Mouse (Mus musculus): Measurements from ENCODE around the gene Plppr3. TPM values are rescaled to one million over a fixed set of nuclear protein-coding genes. Genes with fewer than 3 reads are reported as not detected.

Plppr3 gene
- polyA plus RNA-seq, 1 experiment = 2.3 TPM

DNA sequence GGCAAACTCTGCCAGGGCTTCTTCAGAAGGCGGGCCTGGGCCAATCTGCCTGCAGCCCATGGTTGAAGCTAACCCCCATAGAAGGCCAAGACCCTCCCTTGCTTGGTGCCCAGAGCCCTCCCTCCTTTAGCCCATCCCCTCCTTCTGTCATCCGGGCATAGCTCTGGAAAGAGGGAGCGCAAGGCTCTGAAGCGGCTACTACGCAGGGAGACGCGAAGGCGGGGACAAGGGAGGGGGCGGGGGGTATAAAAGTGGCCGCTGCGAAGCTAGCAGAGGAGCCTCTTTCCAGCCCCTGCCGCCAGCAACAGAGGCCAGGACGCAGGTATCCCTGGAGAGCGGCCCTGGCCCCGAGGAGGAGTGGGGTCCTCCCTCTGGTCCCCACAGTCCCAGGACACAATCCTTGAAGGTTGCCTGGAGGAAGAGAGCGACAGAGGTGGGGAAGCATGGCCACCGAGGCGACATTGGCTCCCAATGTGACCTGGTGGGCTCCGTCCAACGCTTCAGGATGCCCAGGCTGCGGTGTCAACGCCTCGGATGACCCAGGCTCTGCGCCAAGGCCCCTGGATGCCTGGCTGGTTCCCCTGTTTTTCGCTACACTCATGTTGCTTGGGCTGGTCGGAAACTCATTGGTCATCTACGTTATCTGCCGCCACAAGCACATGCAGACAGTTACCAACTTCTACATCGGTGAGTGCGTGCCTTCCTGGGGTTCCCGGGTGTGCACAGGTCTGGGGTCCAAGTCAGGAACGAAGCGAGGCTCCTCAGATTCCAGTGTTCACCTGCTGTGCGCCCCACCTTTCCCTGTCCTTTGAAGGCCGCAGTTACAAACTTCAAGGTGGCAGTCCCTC is 44.0 kb upstream of the Plppr3 start:
- Histone ChIP-seq H3ac (ENCODE audit: control insufficient read depth, insufficient read length, low read depth) (no peak overlapping the region), H3K4me3 (ENCODE audit: insufficient read depth, poor library complexity, severe bottlenecking) (no peak overlapping the region), H3K27me3 (ENCODE audit: control insufficient read depth, insufficient read depth, insufficient read length) (peaks cover 34% of the 10 kb centered on the region), H3K36me3 (ENCODE audit: control insufficient read depth, insufficient read depth) (no peaks in the 10 kb centered on the region), H3K79me3 (ENCODE audit: low read depth) (peaks cover 2% of the 10 kb centered on the region), H3K79me2 (ENCODE audit: control insufficient read depth, insufficient read depth) (peaks cover 24% of the 10 kb centered on the region)
- TF ChIP-seq MAX (IDR thresholded peaks at IDR 0.05) = no peak
- no peak for TF ChIP-seq USF1 (IDR thresholded peaks at IDR 0.05; ENCODE audit: low read depth)
- TF ChIP-seq CTCF (IDR thresholded peaks at IDR 0.05; ENCODE audit: control insufficient read depth, insufficient read depth, insufficient read length) = no peak
- TF ChIP-seq MYOD1 (IDR thresholded peaks at IDR 0.05; ENCODE audit: control insufficient read depth, insufficient read length, low read depth) = no peak
- no peak for TF ChIP-seq CEBPB (IDR thresholded peaks at IDR 0.05; ENCODE audit: low read depth)
- no peak for TF ChIP-seq MYOG (IDR thresholded peaks at IDR 0.05; ENCODE audit: control insufficient read depth, extremely low read depth, insufficient read length)
- no peak for TF ChIP-seq FOSL1 (IDR thresholded peaks at IDR 0.05; ENCODE audit: insufficient read depth, low read length, poor library complexity, severe bottlenecking)

DNA sequence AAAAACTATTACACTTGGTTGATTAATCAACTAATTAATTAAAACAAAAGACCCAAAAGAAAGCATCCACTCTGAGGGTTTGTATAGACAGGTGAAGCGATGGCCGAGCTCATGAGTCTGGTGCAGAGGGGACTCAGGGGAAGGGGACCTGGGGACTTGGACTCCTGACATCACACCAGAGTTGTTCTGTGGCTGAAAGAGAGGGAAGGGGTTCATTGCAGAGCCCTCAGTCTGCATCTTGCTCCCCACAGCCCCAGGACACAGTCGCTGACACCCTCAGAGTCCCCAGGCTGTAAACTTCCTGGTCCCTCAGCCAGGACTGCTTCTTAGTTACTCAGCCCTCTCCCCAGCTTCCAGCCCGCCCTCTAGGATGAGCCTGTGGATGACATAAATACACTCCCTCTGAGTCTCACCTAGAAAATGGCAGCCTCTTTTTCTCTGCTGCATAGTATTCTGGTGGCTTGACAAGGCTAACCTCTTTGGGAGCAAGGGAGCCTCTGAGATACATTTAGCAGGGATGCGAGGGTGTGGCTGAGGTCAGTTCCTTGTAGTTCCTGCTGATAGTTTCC is 43.2 kb upstream of the Plppr3 start:
- H3K27me3 ChIP-seq (ENCODE audit: control insufficient read depth, insufficient read depth, insufficient read length) = peaks cover 34% of the 10 kb centered on the region
- peaks cover 2% of the 10 kb centered on the region for H3K79me3 ChIP-seq (ENCODE audit: low read depth)
- TF ChIP-seq MYOG (IDR thresholded peaks at IDR 0.05; ENCODE audit: control insufficient read depth, extremely low read depth, insufficient read length) (no peak), CTCF (IDR thresholded peaks at IDR 0.05; ENCODE audit: control insufficient read depth, insufficient read depth, insufficient read length) (no peak), MYOD1 (IDR thresholded peaks at IDR 0.05; ENCODE audit: control insufficient read depth, insufficient read length, low read depth) (no peak), MAX (IDR thresholded peaks at IDR 0.05) (no peak), FOSL1 (IDR thresholded peaks at IDR 0.05; ENCODE audit: insufficient read depth, low read length, poor library complexity, severe bottlenecking) (no peak), USF1 (IDR thresholded peaks at IDR 0.05; ENCODE audit: low read depth) (no peak), CEBPB (IDR thresholded peaks at IDR 0.05; ENCODE audit: low read depth) (no peak)
- no peak overlapping the region for H3ac ChIP-seq (ENCODE audit: control insufficient read depth, insufficient read length, low read depth)
- peaks cover 24% of the 10 kb centered on the region for H3K79me2 ChIP-seq (ENCODE audit: control insufficient read depth, insufficient read depth)
- no peak overlapping the region for H3K4me3 ChIP-seq (ENCODE audit: insufficient read depth, poor library complexity, severe bottlenecking)
- no peaks in the 10 kb centered on the region for H3K36me3 ChIP-seq (ENCODE audit: control insufficient read depth, insufficient read depth)

DNA sequence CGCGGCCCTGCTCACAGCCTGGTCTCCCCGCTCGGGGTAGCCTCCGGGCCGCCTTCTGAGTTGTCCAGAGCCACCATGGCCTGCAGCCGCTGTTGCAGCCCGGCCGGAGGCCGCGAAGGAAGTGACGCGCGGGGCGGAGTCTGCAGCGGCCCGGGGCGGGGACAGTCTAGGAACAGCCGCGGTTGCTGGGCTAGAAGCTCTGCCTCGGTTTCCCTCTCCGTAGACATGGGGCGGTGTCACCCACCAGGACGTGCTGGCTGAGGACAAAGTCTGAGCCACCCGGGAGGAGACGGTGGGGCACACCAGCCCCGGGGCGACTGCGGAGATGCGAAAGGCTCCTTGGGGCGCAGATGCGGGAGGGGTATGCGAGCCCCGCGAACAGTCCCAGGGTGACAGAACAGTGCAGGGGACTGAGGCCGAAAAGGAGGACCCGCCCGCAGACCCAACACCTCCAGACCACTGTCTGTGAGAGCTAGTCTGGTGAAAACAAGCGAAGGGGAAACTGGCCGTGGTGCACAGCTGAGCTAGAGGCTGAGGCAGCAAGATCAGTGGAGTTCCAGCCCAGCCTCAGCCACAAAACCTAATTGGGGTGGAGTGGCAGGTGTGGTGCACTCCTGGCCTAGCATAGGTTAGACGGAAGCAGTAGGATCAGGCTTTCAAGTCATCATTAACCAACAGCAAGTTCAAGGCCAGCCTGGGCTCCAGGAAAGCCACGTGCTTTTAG is 42.5 kb upstream of the Plppr3 start, which contains the start of gene Kiss1r:
TSS of gene Kiss1r (plus strand) at position 164 of the 724 bp plus-strand sequence.
- H3ac ChIP-seq (ENCODE audit: control insufficient read depth, insufficient read length, low read depth) = peak within 1 kb of the TSS; percentile 92
- H3K27me3 ChIP-seq (ENCODE audit: control insufficient read depth, insufficient read depth, insufficient read length) = peaks cover 34% of the 10 kb centered on the region
- peaks cover 2% of the 10 kb centered on the region for H3K79me3 ChIP-seq (ENCODE audit: low read depth)
- H3K79me2 ChIP-seq (ENCODE audit: control insufficient read depth, insufficient read depth) = peaks cover 24% of the 10 kb centered on the region
- TF ChIP-seq CTCF (IDR thresholded peaks at IDR 0.05; ENCODE audit: control insufficient read depth, insufficient read depth, insufficient read length) = no peak
- no peak for TF ChIP-seq MYOG (IDR thresholded peaks at IDR 0.05; ENCODE audit: control insufficient read depth, extremely low read depth, insufficient read length)
- TF ChIP-seq CEBPB (IDR thresholded peaks at IDR 0.05; ENCODE audit: low read depth) = no peak
- no peak for TF ChIP-seq MAX (IDR thresholded peaks at IDR 0.05)
- peak within 1 kb of the TSS; percentile 64 for H3K4me3 ChIP-seq (ENCODE audit: insufficient read depth, poor library complexity, severe bottlenecking)
- no peaks in the 10 kb centered on the region for H3K36me3 ChIP-seq (ENCODE audit: control insufficient read depth, insufficient read depth)

DNA sequence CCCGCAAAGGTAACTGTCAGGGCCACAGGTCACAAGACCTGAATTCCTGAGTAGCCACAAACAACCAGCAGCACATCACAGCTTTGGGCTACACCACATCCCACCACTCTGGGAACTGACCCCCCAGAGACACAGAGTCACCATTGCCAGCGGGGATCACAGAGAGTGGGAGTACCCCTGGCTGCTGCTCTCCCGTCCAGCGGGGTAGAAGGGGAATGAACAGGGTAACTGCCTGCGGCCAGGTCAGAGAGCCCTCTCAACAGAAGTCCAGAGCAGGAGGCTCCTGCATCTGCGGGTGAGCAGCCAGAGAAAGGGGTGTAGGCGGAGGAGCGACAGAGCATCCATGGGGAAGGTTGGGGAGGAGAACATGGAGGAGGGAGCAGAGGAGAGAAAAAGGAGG is 41.6 kb upstream of the Plppr3 start:
- H3ac ChIP-seq (ENCODE audit: control insufficient read depth, insufficient read length, low read depth) = peak overlapping the region; percentile 92
- H3K79me3 ChIP-seq (ENCODE audit: low read depth) = peaks cover 2% of the 10 kb centered on the region
- TF ChIP-seq FOSL1 (IDR thresholded peaks at IDR 0.05; ENCODE audit: insufficient read depth, low read length, poor library complexity, severe bottlenecking) (no peak), USF1 (IDR thresholded peaks at IDR 0.05; ENCODE audit: low read depth) (no peak), CEBPB (IDR thresholded peaks at IDR 0.05; ENCODE audit: low read depth) (no peak)
- H3K79me2 ChIP-seq (ENCODE audit: control insufficient read depth, insufficient read depth) = peaks cover 24% of the 10 kb centered on the region
- peaks cover 26% of the 10 kb centered on the region for H3K27me3 ChIP-seq (ENCODE audit: control insufficient read depth, insufficient read depth, insufficient read length)
- peak overlapping the region; percentile 64 for H3K4me3 ChIP-seq (ENCODE audit: insufficient read depth, poor library complexity, severe bottlenecking)
- H3K36me3 ChIP-seq (ENCODE audit: control insufficient read depth, insufficient read depth) = peaks cover 7% of the 10 kb centered on the region

DNA sequence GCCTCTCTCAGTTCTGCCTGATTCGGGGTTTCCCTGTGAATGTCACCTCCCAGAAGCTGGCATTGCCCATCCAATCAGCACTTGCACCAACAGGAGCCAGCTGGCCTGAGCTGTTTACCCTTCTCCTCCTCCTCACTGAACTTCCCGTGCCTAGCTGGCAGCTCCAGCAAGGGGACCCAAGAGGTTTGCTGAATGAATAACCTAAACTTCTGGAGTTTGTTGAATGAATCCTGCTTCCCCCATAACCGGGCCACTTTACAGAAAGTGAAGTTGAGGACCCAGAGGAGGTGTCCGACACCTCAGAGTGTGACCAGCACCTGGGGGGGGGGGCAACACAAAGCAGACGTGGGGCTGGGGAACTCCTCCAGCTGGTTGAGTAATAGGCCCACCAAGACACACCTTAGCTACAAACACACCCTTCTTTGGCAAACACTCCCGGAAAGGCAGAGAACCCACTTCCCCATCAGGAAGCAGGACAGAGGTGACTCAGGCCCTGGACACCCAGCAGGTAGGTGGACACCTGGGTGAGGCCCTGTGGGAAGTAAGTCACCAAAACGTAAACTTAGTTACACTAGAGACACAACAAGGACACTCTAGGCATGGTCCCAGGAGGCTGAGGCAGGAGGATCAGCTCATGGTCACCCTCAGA is 40.6 kb upstream of the Plppr3 start:
- no peak overlapping the region for H3K4me3 ChIP-seq (ENCODE audit: insufficient read depth, poor library complexity, severe bottlenecking)

More for the DNA sequence above, 40.6 kb upstream of the Plppr3 start:
- no peak overlapping the region for H3ac ChIP-seq (ENCODE audit: control insufficient read depth, insufficient read length, low read depth)
- TF ChIP-seq FOSL1 (IDR thresholded peaks at IDR 0.05; ENCODE audit: insufficient read depth, low read length, poor library complexity, severe bottlenecking) = no peak
- peaks cover 2% of the 10 kb centered on the region for H3K79me3 ChIP-seq (ENCODE audit: low read depth)
- peaks cover 24% of the 10 kb centered on the region for H3K79me2 ChIP-seq (ENCODE audit: control insufficient read depth, insufficient read depth)
- peaks cover 10% of the 10 kb centered on the region for H3K36me3 ChIP-seq (ENCODE audit: control insufficient read depth, insufficient read depth)
- peaks cover 16% of the 10 kb centered on the region for H3K27me3 ChIP-seq (ENCODE audit: control insufficient read depth, insufficient read depth, insufficient read length)

All from C2C12 (cell line).